Comparison of ENCODE assay signal across 16 mouse cellular contexts in the genomic region with DNA sequence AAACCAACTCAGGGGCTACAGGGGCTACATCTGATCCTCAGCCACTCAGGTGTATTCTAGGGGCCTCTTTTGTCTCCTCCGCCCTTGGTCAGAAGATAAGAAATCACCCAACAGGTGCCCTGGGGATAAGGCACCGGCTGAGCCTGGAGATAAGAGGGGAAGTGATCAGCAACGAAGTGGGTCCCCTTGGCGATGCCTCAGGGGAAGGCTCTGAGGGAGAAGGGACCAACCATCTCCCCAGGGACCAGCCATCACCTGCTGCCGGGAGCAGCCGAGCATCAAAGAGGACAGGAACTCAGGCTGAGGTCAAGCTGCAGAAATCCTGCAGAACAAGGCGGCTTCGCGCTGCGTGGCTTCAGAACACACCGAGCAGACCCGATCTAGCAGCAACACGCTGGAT.
"Had no signal": no experiment of that assay in that cellular context is flagged by ENCODE, and none has a peak within 500 bp of the region (broad histone marks: within the 10 kb centered on the region; RNA-seq: fewer than 3 reads in every experiment).

No protein-coding gene starts in this region.

- DNase-seq: kidney, adult 8-10 months; layer of hippocampus, adult 9-11 months; layer of hippocampus, postnatal 36 days; liver; lung, adult 2 months; lung, postnatal 36 days; midbrain, embryonic 14.5 days; retina, postnatal 1 day; right cerebral cortex, postnatal 25 days had no signal

- H3K27ac ChIP-seq: limb, embryonic 12.5 days; liver, embryonic 14.5 days; neural tube, embryonic 12.5 days; stomach, embryonic 15.5 days had no signal

- H3K4me1 ChIP-seq: limb, embryonic 12.5 days had no signal

- H3K4me2 ChIP-seq: limb, embryonic 12.5 days; neural tube, embryonic 12.5 days; stomach, embryonic 15.5 days had no signal

- H3K27me3 ChIP-seq: limb, embryonic 12.5 days; neural tube, embryonic 12.5 days; stomach, embryonic 15.5 days had no signal

- H3K9ac ChIP-seq: limb, embryonic 12.5 days; liver, embryonic 14.5 days; neural tube, embryonic 12.5 days; stomach, embryonic 15.5 days had no signal

- H3K4me3 ChIP-seq: limb, embryonic 12.5 days; neural tube, embryonic 12.5 days; stomach, embryonic 15.5 days had no signal

- ATAC-seq: inflammation-experienced regulatory T-cells, adult 6 months; intestine, postnatal 0 days; lung, postnatal 0 days had no signal

- H3K9me3 ChIP-seq: neural tube, embryonic 12.5 days; stomach, embryonic 15.5 days had no signal

- H3K36me3 ChIP-seq: limb, embryonic 12.5 days; neural tube, embryonic 12.5 days; stomach, embryonic 15.5 days had no signal
